8 mouse cellular contexts compared by ENCODE assay signal in the genomic region with DNA sequence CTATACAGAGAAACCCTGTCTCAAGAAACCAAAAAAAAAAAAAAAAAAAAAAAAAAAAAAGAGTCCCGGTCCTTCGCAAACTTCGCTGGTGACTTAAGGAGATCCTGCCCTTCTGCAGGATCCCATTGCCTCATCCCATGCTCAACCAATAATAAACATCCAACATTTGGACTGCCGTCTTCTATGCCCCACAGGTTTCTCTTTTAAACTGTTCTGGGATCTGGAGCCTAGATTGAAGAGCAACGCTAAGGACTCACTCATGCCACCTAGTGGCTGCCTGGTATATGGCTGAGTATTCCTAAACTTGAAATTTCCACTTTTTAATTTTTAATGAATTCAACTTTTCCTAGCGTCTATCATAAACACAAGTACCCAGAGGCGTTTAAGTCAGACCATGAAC. TPM values are rescaled to one million over a fixed set of nuclear protein-coding genes. Genes with fewer than 3 reads are reported as not detected.
DNase-seq lines count a peak whose midpoint lies in the region; ATAC-seq and TF ChIP-seq lines count a peak whose summit lies in the region.

No protein-coding gene starts in this region.

- H3K27ac ChIP-seq in left cerebral cortex, adult 2 months, result no peak overlapping the region
- no peak overlapping the region for H3K27ac ChIP-seq in embryonic facial prominence, embryonic 10.5 days (replicated peaks)
- no peak overlapping the region for H3K27ac ChIP-seq in heart, postnatal 0 days (ENCODE audit: low read depth)
- no peak overlapping the region for H3K27ac ChIP-seq in stomach, embryonic 16.5 days (ENCODE audit: low read length)

- intact Hi-C loops in left cerebral cortex, adult 2 months (cut with DNase I), result loop anchor here (1.0 to 10.0 kb wide), 4 partner anchors 96 to 659 kb away; a partner anchor contains a TSS

- H3K4me3 ChIP-seq in left cerebral cortex, adult 2 months, result no peak overlapping the region
- H3K4me3 ChIP-seq in embryonic facial prominence, embryonic 10.5 days, result no peak overlapping the region
- H3K4me3 ChIP-seq in heart, postnatal 0 days (ENCODE audit: low read depth, low read length), result peak overlapping the region; percentile 38
- H3K4me3 ChIP-seq in megakaryocyte, embryonic 14.5 days (replicated peaks), result peak overlapping the region; percentile 89
- H3K4me3 ChIP-seq in stomach, embryonic 16.5 days (replicated peaks; ENCODE audit: low read length), result peak overlapping the region; percentile 19

- peak overlapping the region; percentile 53 for H3K4me2 ChIP-seq in heart, postnatal 0 days (ENCODE audit: low read depth, low read length)
- peak overlapping the region; percentile 45 for H3K4me2 ChIP-seq in stomach, embryonic 16.5 days (ENCODE audit: low read depth, low read length)

- DNase-seq in left cerebral cortex, adult 2 months (ENCODE audit: extremely low spot score in 1 of 2, low spot score in 2 of 2), result peak; percentile 55 to 64
- no peak for DNase-seq in left cerebral cortex, adult 11 months (ENCODE audit: low spot score)
- peak; percentile 58 to 64 for DNase-seq in adrenal gland, adult 18-20 months (ENCODE audit: low spot score in 2 of 2)
- peak; percentile 58 for DNase-seq in embryonic facial prominence, embryonic 10.5 days (ENCODE audit: low spot score)
- peak; percentile 65 for DNase-seq in heart, postnatal 0 days (ENCODE audit: low spot score)
- peak; percentile 71 to 76 for DNase-seq in layer of hippocampus, postnatal 10 days (ENCODE audit: low spot score in 2 of 2)

- 12% methylated on average over 7 of the region's 7 CpGs for WGBS in embryonic facial prominence, embryonic 10.5 days
- 8% methylated on average over 7 of the region's 7 CpGs for WGBS in heart, postnatal 0 days
- WGBS in stomach, embryonic 16.5 days, result 10% methylated on average over 7 of the region's 7 CpGs

- TF ChIP-seq CTCF in left cerebral cortex, adult 2 months (IDR thresholded peaks at IDR 0.05), result peak; percentile 95
- TF ChIP-seq CTCF in heart, postnatal 0 days (IDR thresholded peaks at IDR 0.05; ENCODE audit: low read depth), result peak; percentile 83

- no peak overlapping the region for H3K9ac ChIP-seq in heart, postnatal 0 days (replicated peaks; ENCODE audit: low read depth, low read length)
- H3K9ac ChIP-seq in stomach, embryonic 16.5 days (ENCODE audit: low read length), result no peak overlapping the region

- H3K36me3 ChIP-seq in embryonic facial prominence, embryonic 10.5 days (replicated peaks), result no peaks in the 10 kb centered on the region
- no peaks in the 10 kb centered on the region for H3K36me3 ChIP-seq in heart, postnatal 0 days (replicated peaks; ENCODE audit: control insufficient read depth, insufficient read depth, low read length)
- H3K36me3 ChIP-seq in megakaryocyte, embryonic 14.5 days (replicated peaks; ENCODE audit: low read length), result no peaks in the 10 kb centered on the region
- H3K36me3 ChIP-seq in stomach, embryonic 16.5 days (ENCODE audit: control insufficient read depth, insufficient read depth, low read length), result no peaks in the 10 kb centered on the region

- ATAC-seq in heart, postnatal 0 days (ENCODE audit: insufficient read depth, low read depth), result no peak
- no peak for ATAC-seq in stomach, embryonic 16.5 days (ENCODE audit: insufficient read depth, low FRiP score)

- H3K9me3 ChIP-seq in embryonic facial prominence, embryonic 10.5 days, result no peaks in the 10 kb centered on the region
- no peaks in the 10 kb centered on the region for H3K9me3 ChIP-seq in heart, postnatal 0 days (replicated peaks; ENCODE audit: control insufficient read depth, low read length)
- H3K9me3 ChIP-seq in megakaryocyte, embryonic 14.5 days, result no peaks in the 10 kb centered on the region
- H3K9me3 ChIP-seq in stomach, embryonic 16.5 days (replicated peaks; ENCODE audit: control insufficient read depth, low read length), result no peaks in the 10 kb centered on the region

- H3K4me1 ChIP-seq in embryonic facial prominence, embryonic 10.5 days, result no peaks in the 10 kb centered on the region
- no peaks in the 10 kb centered on the region for H3K4me1 ChIP-seq in heart, postnatal 0 days (ENCODE audit: control insufficient read depth, insufficient read depth)
- H3K4me1 ChIP-seq in megakaryocyte, embryonic 14.5 days, result peaks cover 45% of the 10 kb centered on the region
- H3K4me1 ChIP-seq in stomach, embryonic 16.5 days (ENCODE audit: control insufficient read depth, insufficient read depth, low read length), result no peaks in the 10 kb centered on the region

- TF ChIP-seq EP300 in heart, postnatal 0 days (IDR thresholded peaks at IDR 0.05; ENCODE audit: low read depth), result no peak

- H3K27me3 ChIP-seq in embryonic facial prominence, embryonic 10.5 days (replicated peaks; ENCODE audit: low read depth, poor library complexity, severe bottlenecking), result no peaks in the 10 kb centered on the region
- no peaks in the 10 kb centered on the region for H3K27me3 ChIP-seq in heart, postnatal 0 days (ENCODE audit: control insufficient read depth, insufficient read depth, low read length)
- no peaks in the 10 kb centered on the region for H3K27me3 ChIP-seq in megakaryocyte, embryonic 14.5 days (replicated peaks)
- no peaks in the 10 kb centered on the region for H3K27me3 ChIP-seq in stomach, embryonic 16.5 days (ENCODE audit: control insufficient read depth, insufficient read depth, low read length)

RNA-seq across cellular contexts. Expression of a gene that starts 23.1 kb away (rescaled TPM):
- total RNA-seq in left cerebral cortex, adult 2 months (2021), result 1 to 10 TPM; 2.8 to 4.2 TPM
- under 1 TPM; 0.35 to 0.40 TPM for total RNA-seq in adrenal gland, adult 18-20 months (2021)
- polyA plus RNA-seq in embryonic facial prominence, embryonic 10.5 days (2016; fragmentation: Nextera tagmentation; extraction: Ambion mirVana), result not detected in 2 replicates
- not detected in 2 replicates for total RNA-seq in heart, postnatal 0 days (2014; rRNA removed; ENCODE audit: low replicate concordance)
- polyA plus RNA-seq in heart, postnatal 0 days (2015; fragmentation: Nextera tagmentation; extraction: Ambion mirVana), result 0.12 and 0.21 TPM in 2 replicates
- under 1 TPM in 1 of 2 experiments, not detected in 1; 0.62 TPM for total RNA-seq in layer of hippocampus, postnatal 10 days (2021)
- 10.1 and 12.0 TPM in 2 replicates for polyA plus RNA-seq in megakaryocyte, embryonic 14.5 days (2012; ENCODE audit: insufficient read depth, low replicate concordance)
- 0.27 TPM in 1 of 2 replicates, not detected in the other for polyA plus RNA-seq in stomach, embryonic 16.5 days (2015; fragmentation: Nextera tagmentation; extraction: Ambion mirVana)

Comparison
In these comparisons a context has a peak if more than half of its experiments do, and no peak if none do; other contexts are left out.
1. H3K4me3 ChIP-seq: peak in heart, postnatal 0 days (single experiment), megakaryocyte, embryonic 14.5 days (single experiment) and stomach, embryonic 16.5 days (single experiment); none in left cerebral cortex, adult 2 months (single experiment) and embryonic facial prominence, embryonic 10.5 days (single experiment).